Mouse (Mus musculus) splenic B cell, adult 2 months (primary cell): ENCODE data around the gene Mill1.
"Not testable (repeated sequence)": the region's sequence is repeated elsewhere in the genome, so short reads cannot be mapped to it uniquely, and the experiment has no call there.

Source experiments
- DNase-seq: peaks from one replicate; pipeline ENCODE4 v3.0.0-alpha.2; 2011; ENCODE audit warnings: low read depth, low spot score
- H3K27me3 ChIP-seq: 2 replicates; pipeline ENCODE4 v1.6.1; 2012; ENCODE audit warnings: mild to moderate bottlenecking, low read length, moderate library complexity, mixed read lengths; ENCODE audit not compliant: control insufficient read depth, poor library complexity, insufficient read depth, severe bottlenecking
- H3K36me3 ChIP-seq: 2 replicates; pipeline ENCODE4 v1.6.1; 2012; ENCODE audit warnings: mild to moderate bottlenecking, low read length, moderate library complexity, mixed read lengths; ENCODE audit not compliant: control insufficient read depth, poor library complexity, insufficient read depth, severe bottlenecking

The Mill1 gene

GRCm38 (mm10) chr7:18245047-18245446 lies at the start of gene Mill1:
Gene Mill1 (plus strand): TSS chr7:18245347.
- DNase-seq = no peak
- H3K27me3 ChIP-seq = no peaks in the 10 kb centered on the region
- H3K36me3 ChIP-seq = no peaks in the 10 kb centered on the region

GRCm38 (mm10) chr7:18210938-18211337 lies 34.2 kb upstream of the Mill1 start:
- no peaks in the 10 kb centered on the region for H3K27me3 ChIP-seq
- DNase-seq = no peak
- no peaks in the 10 kb centered on the region for H3K36me3 ChIP-seq

GRCm38 (mm10) chr7:18214699-18215098 lies 30.4 kb upstream of the Mill1 start:
- no peak for DNase-seq
- Histone ChIP-seq H3K36me3 (no peaks in the 10 kb centered on the region), H3K27me3 (no peaks in the 10 kb centered on the region)

GRCm38 (mm10) chr7:18238561-18238960 lies 6.6 kb upstream of the Mill1 start:
- Histone ChIP-seq H3K36me3 (no peaks in the 10 kb centered on the region), H3K27me3 (no peaks in the 10 kb centered on the region)
- DNase-seq = no peak

GRCm38 (mm10) chr7:18241217-18241616 lies 3.9 kb upstream of the Mill1 start:
- H3K27me3 ChIP-seq = no peaks in the 10 kb centered on the region
- no peak for DNase-seq
- no peaks in the 10 kb centered on the region for H3K36me3 ChIP-seq

GRCm38 (mm10) chr7:18243959-18244573 lies 1.1 kb upstream of the Mill1 start:
- not testable (repeated sequence) for H3K36me3 ChIP-seq, H3K27me3 ChIP-seq, DNase-seq

GRCm38 (mm10) chr7:18260219-18260618 lies 15.1 kb downstream of the Mill1 start:
- H3K36me3 ChIP-seq = no peaks in the 10 kb centered on the region
- no peak for DNase-seq
- H3K27me3 ChIP-seq = no peaks in the 10 kb centered on the region

GRCm38 (mm10) chr7:18265089-18265488 lies 19.9 kb downstream of the Mill1 start:
- no peak for DNase-seq
- Histone ChIP-seq H3K27me3 (no peaks in the 10 kb centered on the region), H3K36me3 (no peaks in the 10 kb centered on the region)
